Mouse (Mus musculus) megakaryocyte, embryonic 14.5 days (primary cell): Measurements from ENCODE around the gene Tcf7l2.

Experiments used
- FLI1 ChIP-seq: IDR thresholded peaks from 2 replicates; pipeline ENCODE4 v1.6.1; 2012; ENCODE audit warnings: low read length, inconsistent platforms, mixed read lengths
- GATA1 ChIP-seq: IDR thresholded peaks from 3 replicates; pipeline ENCODE4 v1.6.1; 2012; ENCODE audit warnings: mixed read lengths, low read length, inconsistent platforms, borderline replicate concordance

DNA sequence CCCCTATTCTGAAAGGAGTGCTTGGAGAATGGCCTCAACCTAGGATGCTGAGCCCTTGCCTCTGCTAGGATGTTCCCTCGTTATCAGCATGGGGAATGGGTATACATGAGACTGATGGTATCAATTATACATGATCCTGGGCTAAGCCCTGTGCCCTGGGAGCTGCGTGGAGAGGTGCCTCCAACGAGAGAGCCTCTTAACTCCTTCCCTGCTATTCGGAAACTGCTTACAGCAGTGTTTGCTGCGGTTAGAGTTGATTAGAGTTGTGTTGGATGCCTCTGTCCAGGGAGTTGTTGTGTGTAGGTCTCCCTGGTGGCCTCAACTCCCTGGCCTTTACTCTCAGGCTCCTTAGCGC lies 41.4 kb upstream of the Tcf7l2 start:
- TF ChIP-seq GATA1 (no peak), FLI1 (no peak)
